Mouse (Mus musculus): ENCODE data around the gene Adgre1. TPM values are rescaled to one million over a fixed set of nuclear protein-coding genes. Genes with fewer than 3 reads are reported as not detected.

The Adgre1 gene
- polyA plus RNA-seq, 1 experiment from 2014 or later: 2.7 TPM

- WGBS: 95% methylated on average over 9 of the region's 9 CpGs
- no peak for ATAC-seq (ENCODE audit: insufficient read depth, low FRiP score, low TSS enrichment)
- H3K9ac ChIP-seq (ENCODE audit: low read length): no peak overlapping the region
These were observed 7.4 kb upstream of the Adgre1 start for GRCm38 (mm10) chr17:57351107-57351506.

GRCm38 (mm10) chr17:57359485-57360241 lies 1.2 kb downstream of the Adgre1 start:
- ATAC-seq (ENCODE audit: insufficient read depth, low FRiP score, low TSS enrichment) (no peak), DNase-seq (ENCODE audit: low spot score) (no peak)
- H3K4me1 ChIP-seq (ENCODE audit: control insufficient read depth, insufficient read depth, low read length): no peaks in the 10 kb centered on the region
- H3K9me3 ChIP-seq (ENCODE audit: control insufficient read depth, low read length): no peaks in the 10 kb centered on the region
- no peaks in the 10 kb centered on the region for H3K27me3 ChIP-seq (ENCODE audit: control insufficient read depth, insufficient read depth, low read length)
- H3K4me2 ChIP-seq (ENCODE audit: low read depth): no peak overlapping the region
- H3K4me3 ChIP-seq (ENCODE audit: low read depth, low read length): no peak overlapping the region
- no peak overlapping the region for H3K9ac ChIP-seq (ENCODE audit: low read length)
- WGBS: 87% methylated on average over 11 of the region's 11 CpGs
- H3K27ac ChIP-seq (ENCODE audit: low read depth, low read length): no peak overlapping the region
- H3K36me3 ChIP-seq (ENCODE audit: control insufficient read depth, insufficient read depth, low read length): no peaks in the 10 kb centered on the region

More at GRCm38 (mm10) chr17:57351107-57351506, 7.4 kb upstream of the Adgre1 start:
- DNase-seq (ENCODE audit: low spot score): no peak
- no peak overlapping the region for H3K4me2 ChIP-seq (ENCODE audit: low read depth)
- H3K36me3 ChIP-seq (ENCODE audit: control insufficient read depth, insufficient read depth, low read length): no peaks in the 10 kb centered on the region
- H3K9me3 ChIP-seq (ENCODE audit: control insufficient read depth, low read length): no peaks in the 10 kb centered on the region
- H3K27ac ChIP-seq (ENCODE audit: low read depth, low read length): no peak overlapping the region
- no peak overlapping the region for H3K4me3 ChIP-seq (ENCODE audit: low read depth, low read length)
- H3K4me1 ChIP-seq (ENCODE audit: control insufficient read depth, insufficient read depth, low read length): no peaks in the 10 kb centered on the region
- H3K27me3 ChIP-seq (ENCODE audit: control insufficient read depth, insufficient read depth, low read length): no peaks in the 10 kb centered on the region

Other genes starting within 250 kb of the Adgre1 start
- 0.28 TPM in 1 of 2 replicates, not detected in the other for gene Cd70, start 208.9 kb upstream of the Adgre1 start, polyA plus RNA-seq (2014; fragmentation: Nextera tagmentation; extraction: Ambion mirVana)
- 0.28 TPM in 1 of 2 replicates, not detected in the other for gene Tnfsf14, start 164.5 kb upstream of the Adgre1 start, polyA plus RNA-seq (2014; fragmentation: Nextera tagmentation; extraction: Ambion mirVana)
- gene C3, start 130.6 kb upstream of the Adgre1 start, polyA plus RNA-seq (2014; fragmentation: Nextera tagmentation; extraction: Ambion mirVana): 0.49 and 0.66 TPM in 2 replicates
- 24.2 and 29.1 TPM in 2 replicates for gene Gpr108, start 110.2 kb upstream of the Adgre1 start, polyA plus RNA-seq (2014; fragmentation: Nextera tagmentation; extraction: Ambion mirVana)
- 21.3 and 21.7 TPM in 2 replicates for gene Trip10, start 109.2 kb upstream of the Adgre1 start, polyA plus RNA-seq (2014; fragmentation: Nextera tagmentation; extraction: Ambion mirVana)
- gene Vav1, start 79.6 kb upstream of the Adgre1 start, polyA plus RNA-seq (2014; fragmentation: Nextera tagmentation; extraction: Ambion mirVana): 1.9 and 2.5 TPM in 2 replicates
- not detected in 2 replicates for gene Vmn2r120, start 186.8 kb downstream of the Adgre1 start, polyA plus RNA-seq (2014; fragmentation: Nextera tagmentation; extraction: Ambion mirVana)